Mouse (Mus musculus) right cerebral cortex, postnatal 14 days (tissue): ENCODE data around the gene Pcx.

Source experiments
- DNase-seq: peaks from one replicate; pipeline ENCODE4 v3.0.0; 2022

Pcx gene

GRCm38 (mm10) chr19:4624406-4625178, 114.3 kb downstream of the Pcx start:
- no peak for DNase-seq

GRCm38 (mm10) chr19:4625179-4625828, 115.0 kb downstream of the Pcx start, which contains the start of gene Rce1:
Gene Rce1, minus strand, starts transcription at chr19:4625641.
- DNase-seq: peak; percentile 92

- peak; percentile 45 for DNase-seq
Observed at GRCm38 (mm10) chr19:4625829-4626535, 115.7 kb downstream of the Pcx start.

- DNase-seq: peak; percentile 76
Observed at GRCm38 (mm10) chr19:4628819-4629218, 118.5 kb downstream of the Pcx start.

- no peak for DNase-seq
Observed at GRCm38 (mm10) chr19:4635986-4636385, 125.7 kb downstream of the Pcx start.

GRCm38 (mm10) chr19:4644271-4644670, 134.0 kb downstream of the Pcx start:
- peak; percentile 75 for DNase-seq

- peak; percentile 71 for DNase-seq
Observed at GRCm38 (mm10) chr19:4646917-4647492, 136.7 kb downstream of the Pcx start.

GRCm38 (mm10) chr19:4658156-4658555, 147.9 kb downstream of the Pcx start:
- DNase-seq: no peak

- no peak for DNase-seq
Observed at GRCm38 (mm10) chr19:4666815-4667214, 156.5 kb downstream of the Pcx start.

GRCm38 (mm10) chr19:4670776-4671175, 160.5 kb downstream of the Pcx start:
- no peak for DNase-seq
